Mouse (Mus musculus) G1E (cell line): ENCODE measurements at regions not wholly inside any gene's neighbourhood (a gene's known extent, or its start where the extent isn't known, plus 50 kb on each side); places are given as distances from the start of the nearest gene placed in this dataset.

Experiments used
- CTCF ChIP-seq: IDR thresholded peaks from 2 replicates; pipeline ENCODE4 v1.5.1; 2012; ENCODE audit warnings: low read depth, low read length, inconsistent platforms, mixed read lengths
- GATA1 ChIP-seq: IDR thresholded peaks from 2 replicates; pipeline ENCODE4 v1.6.1; 2012; ENCODE audit warnings: borderline replicate concordance, low read length, inconsistent platforms, mixed read lengths
- TAL1 ChIP-seq: conservative IDR thresholded peaks from 2 replicates; pipeline ENCODE4 v1.6.1; 2012; ENCODE audit warnings: low read depth, low read length, inconsistent platforms, mixed read lengths

DNA sequence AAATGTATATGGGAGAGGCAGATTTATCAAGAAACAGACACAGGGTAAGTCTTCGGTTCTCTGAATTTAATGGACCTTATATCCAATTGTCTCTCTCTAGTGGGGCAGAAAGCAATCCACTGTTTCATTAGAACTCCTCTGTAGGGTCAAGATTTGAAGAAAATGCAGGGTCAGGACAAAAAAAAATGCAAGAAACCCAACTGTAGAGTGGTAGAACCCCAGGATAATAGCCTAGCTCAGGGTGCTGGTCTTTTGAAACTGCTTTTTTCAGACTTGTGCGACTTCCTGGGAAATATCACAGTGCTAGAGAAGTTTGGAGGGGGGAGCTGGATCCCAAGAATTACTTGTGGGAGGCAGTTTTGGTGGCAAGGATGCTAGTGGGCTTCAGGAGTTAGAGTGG is 162.0 kb downstream of the Barhl2 start:
- TF ChIP-seq CTCF (no peak), TAL1 (no peak), GATA1 (no peak)
